Mouse (Mus musculus) layer of hippocampus, postnatal 14 days (tissue): ENCODE measurements at regions not wholly inside any gene's neighbourhood (a gene's known extent, or its start where the extent isn't known, plus 50 kb on each side); places are given as distances from the start of the nearest gene placed in this dataset.

Source experiments
- DNase-seq, 2 experiments: peaks; one replicate each; pipeline ENCODE4 v3.0.0; 2021 to 2022; ENCODE audit warnings: low spot score in 2 of 2, mixed read lengths in 1 of 2

GRCm38 (mm10) chr13:78717686-78718431 lies 518.3 kb upstream of the Nr2f1 start:
- no peak for DNase-seq

GRCm38 (mm10) chr13:78717159-78717558 lies 517.6 kb upstream of the Nr2f1 start:
- DNase-seq = no peak

- no peak for DNase-seq
These were observed 505.1 kb upstream of the Nr2f1 start for GRCm38 (mm10) chr13:78704693-78705092.

- peak; percentile 8 to 29 for DNase-seq
These were observed 498.4 kb upstream of the Nr2f1 start for GRCm38 (mm10) chr13:78697814-78698519.

- no peak for DNase-seq
These were observed 479.8 kb upstream of the Nr2f1 start for GRCm38 (mm10) chr13:78679255-78679895.

- DNase-seq = no peak
These were observed 478.7 kb upstream of the Nr2f1 start for GRCm38 (mm10) chr13:78678241-78678640.

- DNase-seq = no peak
These were observed 458.7 kb upstream of the Nr2f1 start for GRCm38 (mm10) chr13:78658285-78658684.

- no peak for DNase-seq
These were observed 457.2 kb upstream of the Nr2f1 start for GRCm38 (mm10) chr13:78656766-78657165.

GRCm38 (mm10) chr13:78656196-78656595 lies 456.6 kb upstream of the Nr2f1 start:
- DNase-seq = no peak

- DNase-seq = no peak
These were observed 451.3 kb upstream of the Nr2f1 start for GRCm38 (mm10) chr13:78650824-78651223.

- DNase-seq = no peak
These were observed 445.0 kb upstream of the Nr2f1 start for GRCm38 (mm10) chr13:78644556-78644955.

GRCm38 (mm10) chr13:78643023-78643422 lies 443.5 kb upstream of the Nr2f1 start:
- no peak for DNase-seq

GRCm38 (mm10) chr13:78642443-78642729 lies 442.8 kb upstream of the Nr2f1 start:
- DNase-seq = no peak

GRCm38 (mm10) chr13:78641687-78642442 lies 442.3 kb upstream of the Nr2f1 start:
- no peak for DNase-seq

GRCm38 (mm10) chr13:78640340-78640739 lies 440.8 kb upstream of the Nr2f1 start:
- DNase-seq = no peak

GRCm38 (mm10) chr13:78638462-78638861 lies 438.9 kb upstream of the Nr2f1 start:
- DNase-seq = no peak

- no peak for DNase-seq
These were observed 432.1 kb upstream of the Nr2f1 start for GRCm38 (mm10) chr13:78631609-78632008.

GRCm38 (mm10) chr13:78629041-78629727 lies 429.6 kb upstream of the Nr2f1 start:
- DNase-seq = peak in 1 of 2 experiments; percentile 45

GRCm38 (mm10) chr13:78623652-78624051 lies 424.1 kb upstream of the Nr2f1 start:
- DNase-seq = no peak

- no peak for DNase-seq
These were observed 403.3 kb upstream of the Nr2f1 start for GRCm38 (mm10) chr13:78602861-78603211.

GRCm38 (mm10) chr13:78602211-78602860 lies 402.8 kb upstream of the Nr2f1 start:
- DNase-seq = no peak
